Mouse (Mus musculus) myocyte (in vitro differentiated cells): ENCODE results near the gene Clca3a2. TPM values are rescaled to one million over a fixed set of nuclear protein-coding genes. Genes with fewer than 3 reads are reported as not detected.
"Not testable (repeated sequence)": the region's sequence is repeated elsewhere in the genome, so short reads cannot be mapped to it uniquely, and the experiment has no call there.

Source experiments
- H3K27me3 ChIP-seq: one replicate; pipeline ENCODE4 v1.6.1; 2011; ENCODE audit not compliant: control insufficient read depth, insufficient read depth, insufficient read length
- H3K36me3 ChIP-seq: one replicate; pipeline ENCODE4 v1.6.1; 2011; ENCODE audit not compliant: control insufficient read depth, insufficient read depth
- H3K4me2 ChIP-seq: one replicate; pipeline ENCODE4 v1.6.1; 2011; ENCODE audit warnings: low read depth, control low read depth
- H3K4me3 ChIP-seq: one replicate; pipeline ENCODE4 v1.5.1; 2011; ENCODE audit warnings: mild to moderate bottlenecking, control low read depth, moderate library complexity
- H3K79me2 ChIP-seq: one replicate; pipeline ENCODE4 v1.6.1; 2011; ENCODE audit not compliant: control insufficient read depth, insufficient read depth
- H3ac ChIP-seq: one replicate; pipeline ENCODE4 v1.6.1; 2011; ENCODE audit not compliant: control insufficient read depth, insufficient read length
- CEBPB ChIP-seq: IDR thresholded peaks from 2 replicates; pipeline ENCODE4 v1.6.1; 2011; ENCODE audit warnings: mild to moderate bottlenecking, moderate library complexity; ENCODE audit not compliant: poor library complexity, insufficient read depth, severe bottlenecking
- E2F4 ChIP-seq: IDR thresholded peaks from one replicate; pipeline ENCODE4 v1.6.1; 2011; ENCODE audit warnings: mild to moderate bottlenecking, control low read depth, moderate library complexity; ENCODE audit not compliant: insufficient read depth
- MAX ChIP-seq: IDR thresholded peaks from one replicate; pipeline ENCODE4 v1.6.1; 2011; ENCODE audit warnings: low read depth, mild to moderate bottlenecking, control low read depth
- MYOD1 ChIP-seq, 3 experiments: IDR thresholded peaks; one replicate each; pipeline ENCODE4 v1.6.1; 2011; ENCODE audit warnings: control low read depth in 2 of 3, low read depth in 2 of 3, mild to moderate bottlenecking in 2 of 3, moderate library complexity in 1 of 3; ENCODE audit not compliant: insufficient read length in 2 of 3, control insufficient read depth in 1 of 3
- MYOG ChIP-seq, 3 experiments: IDR thresholded peaks; one replicate each; pipeline ENCODE4 v1.6.1; 2011; ENCODE audit warnings: control low read depth in 2 of 3, low read depth in 2 of 3, mild to moderate bottlenecking in 2 of 3; ENCODE audit not compliant: insufficient read length in 2 of 3, control insufficient read depth in 1 of 3, insufficient read depth in 1 of 3
- POLR2A ChIP-seq: IDR thresholded peaks from one replicate; pipeline ENCODE4 v1.6.1; 2011; ENCODE audit warnings: low read depth, mild to moderate bottlenecking, control low read depth, moderate library complexity; ENCODE audit not compliant: insufficient read length
- POLR2AphosphoS2 ChIP-seq: IDR thresholded peaks from one replicate; pipeline ENCODE4 v1.6.1; 2011; ENCODE audit warnings: low read depth, control low read depth; ENCODE audit not compliant: insufficient read length
- REST ChIP-seq: IDR thresholded peaks from one replicate; pipeline ENCODE4 v1.6.1; 2011; ENCODE audit warnings: mild to moderate bottlenecking, control low read depth, moderate library complexity; ENCODE audit not compliant: insufficient read depth, insufficient read length
- SRF ChIP-seq: IDR thresholded peaks from one replicate; pipeline ENCODE4 v1.6.1; 2011; ENCODE audit warnings: low read depth; ENCODE audit not compliant: control insufficient read depth, insufficient read length
- TCF12 ChIP-seq: IDR thresholded peaks from one replicate; pipeline ENCODE4 v1.6.1; 2011; ENCODE audit warnings: mild to moderate bottlenecking, control low read depth; ENCODE audit not compliant: poor library complexity, insufficient read depth, severe bottlenecking
- TCF3 ChIP-seq: IDR thresholded peaks from one replicate; pipeline ENCODE4 v1.6.1; 2011; ENCODE audit warnings: low read depth, control low read depth; ENCODE audit not compliant: insufficient read length
- USF1 ChIP-seq: IDR thresholded peaks from one replicate; pipeline ENCODE4 v1.6.1; 2011; ENCODE audit warnings: low read depth, mild to moderate bottlenecking, control low read depth, moderate library complexity
- polyA plus RNA-seq: library from polyadenylated mRNA; unstranded; fragments of >200 nt; fragmentation: generic; extraction: Trizol; gene quantifications from one replicate; pipeline ENCODE4 v1.2.1, GENCODE M21; 2012; ENCODE audit warnings: missing spikeins

The Clca3a2 gene
- polyA plus RNA-seq, 1 experiment, result not detected

DNA sequence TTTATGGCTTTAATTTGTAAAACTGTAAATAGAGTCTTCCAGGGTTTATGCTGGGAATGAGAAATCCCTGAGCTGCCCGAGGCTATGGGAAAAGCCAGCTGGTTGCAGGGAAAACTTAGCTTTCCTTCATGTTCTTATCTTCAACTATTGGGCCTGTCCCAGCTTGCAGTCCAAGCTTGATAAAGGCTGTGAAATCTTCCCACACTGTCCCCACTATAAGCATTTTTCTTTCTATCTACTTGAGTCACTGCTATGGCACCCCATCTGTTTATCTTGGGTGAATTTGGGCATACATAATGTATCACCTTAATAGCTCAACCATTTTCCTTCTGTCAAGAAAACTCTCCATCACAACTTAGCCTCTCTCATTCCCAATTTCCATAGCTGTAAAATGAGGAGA lies 1.3 kb upstream of the Clca3a2 start:
- H3K4me3 ChIP-seq, result no peak overlapping the region

DNA sequence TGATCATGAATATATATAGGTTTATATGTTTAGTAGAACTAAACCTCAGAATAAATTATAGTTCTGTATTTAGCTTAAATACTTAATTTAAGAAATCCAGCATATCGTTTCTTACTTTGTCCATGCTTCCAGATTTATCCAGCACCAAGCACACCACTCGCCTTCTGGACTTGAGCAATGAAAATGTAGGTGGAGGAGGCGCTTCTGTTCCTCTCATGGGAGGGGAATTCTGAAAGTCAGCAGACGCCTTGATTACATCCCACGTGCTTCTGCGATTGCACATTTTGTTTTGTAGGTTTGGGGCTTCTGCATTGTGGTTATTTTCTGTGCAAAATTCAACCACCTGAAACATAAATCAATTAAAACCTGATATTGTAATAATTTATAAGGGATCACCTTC lies 6.0 kb downstream of the Clca3a2 start:
- H3ac ChIP-seq, H3K27me3 ChIP-seq, H3K4me2 ChIP-seq, H3K79me2 ChIP-seq, H3K4me3 ChIP-seq, H3K36me3 ChIP-seq: not testable (repeated sequence)

More for the DNA sequence above, 1.3 kb upstream of the Clca3a2 start:
- TF ChIP-seq REST (no peak), MAX (no peak), MYOG (IDR thresholded peaks at IDR 0.05; ENCODE audit: control insufficient read depth in 1 of 3, insufficient read depth in 1 of 3, insufficient read length in 2 of 3, low read depth in 2 of 3) (no peak), TCF3 (no peak), E2F4 (no peak), TCF12 (no peak), USF1 (no peak)
- H3K27me3 ChIP-seq, result no peaks in the 10 kb centered on the region
- H3K4me2 ChIP-seq, result no peak overlapping the region
- no peak overlapping the region for H3ac ChIP-seq
- no peaks in the 10 kb centered on the region for H3K36me3 ChIP-seq
- H3K79me2 ChIP-seq, result no peaks in the 10 kb centered on the region

DNA sequence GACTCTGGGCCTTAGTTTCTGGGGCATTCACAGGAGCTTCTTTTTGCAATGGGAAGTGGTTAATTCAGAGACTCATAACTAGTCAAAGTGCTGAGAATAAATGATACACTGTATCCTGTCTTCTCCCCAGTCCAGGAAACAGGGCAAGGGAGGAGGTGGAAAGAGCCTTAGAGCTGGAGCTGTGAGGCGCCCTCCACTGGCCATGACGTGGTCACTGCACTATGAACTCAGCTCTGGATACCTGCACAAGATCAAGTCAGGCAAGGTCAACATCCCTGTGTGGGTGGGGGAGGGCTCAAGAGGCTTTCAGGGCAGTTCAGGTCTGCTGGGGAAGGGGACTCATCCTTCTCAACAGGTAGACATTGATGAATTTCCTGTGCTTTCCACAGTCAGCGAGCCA lies 7.5 kb downstream of the Clca3a2 start:
- TF ChIP-seq MYOD1 (IDR thresholded peaks at IDR 0.05; ENCODE audit: control insufficient read depth in 1 of 3, insufficient read length in 2 of 3, low read depth in 2 of 3), result no peak
- no peak for TF ChIP-seq CEBPB
- H3ac ChIP-seq, result no peak overlapping the region
- H3K36me3 ChIP-seq, result no peaks in the 10 kb centered on the region
- H3K79me2 ChIP-seq, result no peaks in the 10 kb centered on the region
- no peak overlapping the region for H3K4me3 ChIP-seq
- no peaks in the 10 kb centered on the region for H3K27me3 ChIP-seq
- no peak overlapping the region for H3K4me2 ChIP-seq

DNA sequence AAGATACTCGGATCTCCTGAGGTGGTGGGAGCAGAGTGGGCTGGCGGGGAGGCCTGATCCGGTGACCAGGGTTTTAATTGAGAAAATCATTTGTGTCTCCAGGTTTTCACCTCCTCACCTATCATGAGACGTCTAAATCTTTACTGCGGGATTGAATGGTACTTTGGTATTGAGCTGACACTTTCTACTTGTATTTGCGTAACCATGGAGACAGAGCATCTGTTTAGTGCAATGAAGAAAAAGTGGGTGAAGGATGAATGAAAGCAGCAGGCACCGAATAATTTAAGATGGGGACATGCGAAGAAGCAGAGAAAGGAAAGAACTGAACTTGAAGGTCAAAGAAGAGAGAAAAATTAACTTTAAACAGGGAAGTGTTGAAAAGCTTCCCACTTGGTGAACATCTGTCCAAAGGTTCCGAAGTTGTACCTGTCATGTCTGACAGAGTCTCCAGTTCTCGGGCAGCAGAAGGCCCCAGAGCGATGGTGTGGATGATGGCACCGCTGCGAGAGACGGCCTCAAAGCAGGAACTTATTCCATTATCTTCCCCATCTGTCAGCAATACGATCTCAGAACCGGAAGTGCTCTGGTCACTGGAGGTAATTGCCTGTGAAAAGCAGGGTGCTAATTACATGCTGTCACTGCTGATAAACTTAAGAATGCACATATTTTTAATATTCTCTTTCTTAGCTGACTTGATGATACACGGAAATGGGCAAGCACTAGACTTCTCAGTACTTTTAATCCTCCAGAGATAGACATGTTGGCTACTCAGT lies 11.0 kb downstream of the Clca3a2 start:
- not testable (repeated sequence) for H3ac ChIP-seq, H3K79me2 ChIP-seq, H3K36me3 ChIP-seq, H3K4me3 ChIP-seq, H3K27me3 ChIP-seq, H3K4me2 ChIP-seq

DNA sequence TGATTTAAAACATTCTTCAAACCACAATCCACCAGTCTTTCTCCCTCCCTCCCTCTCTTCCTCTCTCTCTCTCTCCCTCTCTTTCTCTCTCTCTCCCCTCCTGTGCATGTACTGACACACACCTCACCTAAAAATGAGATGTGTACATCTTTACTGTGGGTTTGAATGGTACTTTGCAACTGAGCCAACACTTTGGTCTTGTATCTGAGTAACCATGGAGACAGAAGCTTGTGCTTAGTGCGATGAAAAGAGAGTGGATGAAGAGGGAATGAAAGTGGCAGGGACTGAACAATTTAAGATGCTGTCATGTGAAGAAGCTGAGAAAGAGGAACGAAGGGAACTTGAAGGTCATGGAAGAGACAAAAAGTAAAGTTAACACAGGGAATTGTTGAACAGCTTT lies 12.7 kb downstream of the Clca3a2 start:
- H3K79me2 ChIP-seq, H3ac ChIP-seq, H3K27me3 ChIP-seq, H3K4me3 ChIP-seq, H3K36me3 ChIP-seq, H3K4me2 ChIP-seq: not testable (repeated sequence)

DNA sequence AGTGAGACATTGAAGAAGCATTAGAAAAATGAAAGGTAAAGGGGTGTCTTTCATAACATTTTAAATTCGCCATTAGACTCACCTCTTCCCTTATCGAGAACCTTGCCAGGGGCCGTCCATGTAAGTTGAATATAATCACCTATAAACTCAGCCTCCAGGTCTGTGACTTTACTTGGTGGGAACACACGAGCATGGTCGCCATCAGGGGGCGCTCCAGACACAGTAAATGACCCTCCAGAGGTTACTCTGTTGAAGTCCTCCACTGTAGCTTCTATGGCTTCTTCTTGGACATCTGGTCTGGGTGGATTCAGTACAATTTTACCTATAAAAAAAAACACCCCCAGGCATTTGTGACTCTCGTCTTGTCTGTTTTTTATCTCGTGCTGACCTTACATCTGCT lies 17.4 kb downstream of the Clca3a2 start:
- Histone ChIP-seq H3K36me3 (no peaks in the 10 kb centered on the region), H3K4me2 (no peak overlapping the region), H3K4me3 (no peak overlapping the region), H3K79me2 (no peaks in the 10 kb centered on the region), H3ac (no peak overlapping the region), H3K27me3 (no peaks in the 10 kb centered on the region)
- no peak for TF ChIP-seq POLR2A
- no peak for TF ChIP-seq SRF
- TF ChIP-seq MYOD1 (IDR thresholded peaks at IDR 0.05; ENCODE audit: control insufficient read depth in 1 of 3, insufficient read length in 2 of 3, low read depth in 2 of 3), result no peak
- no peak for TF ChIP-seq CEBPB
- no peak for TF ChIP-seq TCF12
- no peak for TF ChIP-seq USF1
- no peak for TF ChIP-seq E2F4
- no peak for TF ChIP-seq MAX
- TF ChIP-seq MYOG (IDR thresholded peaks at IDR 0.05; ENCODE audit: control insufficient read depth in 1 of 3, insufficient read depth in 1 of 3, insufficient read length in 2 of 3, low read depth in 2 of 3), result no peak
- no peak for TF ChIP-seq REST
- no peak for TF ChIP-seq POLR2AphosphoS2
- no peak for TF ChIP-seq TCF3
